Mouse (Mus musculus): ENCODE data around the gene Gm21969. TPM values are rescaled to one million over a fixed set of nuclear protein-coding genes. Genes with fewer than 3 reads are reported as not detected.

Gm21969 gene
- total and polyA plus RNA-seq, 2 experiments from 2014 or later, result not detected

DNA sequence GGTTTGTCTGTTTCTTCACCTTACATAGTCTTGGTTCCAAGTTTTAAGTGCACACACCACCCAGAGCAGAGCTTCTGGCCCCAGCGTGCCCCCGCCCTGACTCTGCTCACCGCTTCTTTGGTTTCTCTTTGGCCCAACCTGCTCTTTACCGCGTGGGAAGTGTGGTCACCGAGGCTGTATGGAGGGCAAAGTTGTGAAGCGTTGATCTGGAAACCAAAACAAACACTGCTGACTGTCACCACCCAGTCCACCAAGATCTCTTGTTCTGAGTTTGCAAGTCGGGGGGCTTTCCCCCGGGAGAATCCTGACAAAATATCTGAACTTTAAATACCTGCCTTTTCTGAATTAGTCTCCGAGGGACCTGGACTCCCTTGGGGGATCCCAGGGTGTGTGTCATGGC is 24.0 kb upstream of the Gm21969 start:
- Histone ChIP-seq H3K4me1 (ENCODE audit: insufficient read depth) (peaks cover 18% of the 10 kb centered on the region; the same call in 1 of the 2 replicates), H3K27me3 (ENCODE audit: insufficient read depth, low read length) (no peaks in the 10 kb centered on the region)

DNA sequence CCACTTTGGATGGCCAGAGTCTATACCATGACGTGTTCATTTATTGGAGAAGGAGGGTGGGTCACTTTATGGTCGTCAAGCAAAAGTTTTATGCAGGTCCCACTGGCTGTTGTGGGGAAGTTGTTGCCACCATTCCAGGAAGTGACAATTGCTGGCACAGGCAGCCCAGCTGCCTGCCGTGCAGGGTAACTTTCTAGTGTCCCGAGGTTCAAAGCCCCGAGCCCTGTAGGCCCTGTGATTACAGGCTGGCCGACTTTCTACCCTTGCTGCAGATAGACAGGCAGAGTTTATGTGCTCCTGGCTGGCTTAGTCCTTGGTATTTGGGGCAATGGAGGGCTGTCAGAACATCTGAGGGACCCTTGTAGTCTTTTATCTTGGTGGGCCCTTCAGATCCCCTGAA is 23.5 kb upstream of the Gm21969 start:
- no peak overlapping the region for H3K4me3 ChIP-seq (ENCODE audit: low read depth, low read length)
- peaks cover 18% of the 10 kb centered on the region; the same call in 1 of the 2 replicates for H3K4me1 ChIP-seq (ENCODE audit: insufficient read depth)
- no peak overlapping the region for H3K27ac ChIP-seq (ENCODE audit: low read depth, low read length)
- no peak for TF ChIP-seq CTCF (IDR thresholded peaks at IDR 0.05; ENCODE audit: low read depth)
- H3K9me3 ChIP-seq (ENCODE audit: low read length), result no peaks in the 10 kb centered on the region
- ATAC-seq (no peak), DNase-seq (no peak)
- H3K4me2 ChIP-seq (ENCODE audit: low read depth), result no peak overlapping the region
- no peak overlapping the region for H3K9ac ChIP-seq
- 54% methylated on average over 6 of the region's 6 CpGs for WGBS
- H3K27me3 ChIP-seq (ENCODE audit: insufficient read depth, low read length), result no peaks in the 10 kb centered on the region
- no peaks in the 10 kb centered on the region for H3K36me3 ChIP-seq (ENCODE audit: insufficient read depth)

More for the DNA sequence above, 24.0 kb upstream of the Gm21969 start:
- Histone ChIP-seq H3K9ac (no peak overlapping the region; the same call in 1 of the 2 replicates), H3K9me3 (ENCODE audit: low read length) (no peaks in the 10 kb centered on the region), H3K27ac (ENCODE audit: low read depth, low read length) (no peak overlapping the region), H3K4me3 (ENCODE audit: low read depth, low read length) (no peak overlapping the region), H3K4me2 (ENCODE audit: low read depth) (no peak overlapping the region), H3K36me3 (ENCODE audit: insufficient read depth) (no peaks in the 10 kb centered on the region)
- 66% methylated on average over 10 of the region's 10 CpGs for WGBS
- TF ChIP-seq CTCF (IDR thresholded peaks at IDR 0.05; ENCODE audit: low read depth), result no peak
- DNase-seq (no peak), ATAC-seq (no peak)

DNA sequence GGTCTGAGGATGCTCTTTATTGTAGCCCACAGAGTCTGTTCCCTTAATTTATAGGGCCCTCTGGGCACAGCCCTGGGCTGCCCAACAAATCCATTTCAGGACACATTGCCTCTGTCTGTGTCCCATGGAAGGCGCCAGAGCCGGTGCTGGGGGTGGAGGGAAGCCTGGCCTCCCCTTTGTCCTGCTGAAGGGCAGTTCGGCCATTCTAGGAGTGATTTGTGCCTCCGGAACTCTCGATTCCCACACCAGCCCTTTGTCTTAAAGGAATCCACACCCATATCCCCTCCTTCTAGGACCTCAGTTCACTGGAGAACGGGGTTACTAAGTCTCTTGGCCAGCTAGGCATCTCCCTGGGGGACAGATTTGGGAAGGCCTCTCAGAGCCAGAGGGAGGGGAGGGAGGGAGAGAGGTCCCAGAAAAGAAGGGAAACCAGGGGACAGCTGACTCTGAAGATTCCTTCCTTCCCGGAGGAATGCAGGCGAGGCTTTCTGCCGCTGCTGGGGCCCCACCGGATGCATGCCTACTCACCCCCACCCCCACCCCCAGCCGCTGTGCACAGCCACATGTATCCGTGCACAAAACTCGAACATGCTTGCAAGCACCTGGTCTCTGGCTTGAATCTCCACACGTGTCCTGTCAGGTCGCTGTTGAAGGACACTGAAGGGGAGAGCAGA is 22.2 kb upstream of the Gm21969 start:
- Histone ChIP-seq H3K27me3 (ENCODE audit: insufficient read depth, low read length) (no peaks in the 10 kb centered on the region), H3K9me3 (ENCODE audit: low read length) (no peaks in the 10 kb centered on the region), H3K36me3 (ENCODE audit: insufficient read depth) (no peaks in the 10 kb centered on the region), H3K9ac (peak overlapping the region; percentile 23), H3K27ac (ENCODE audit: low read depth, low read length) (no peak overlapping the region; the same call in 1 of the 2 replicates), H3K4me1 (ENCODE audit: insufficient read depth) (peaks cover 15% of the 10 kb centered on the region; the same call in 1 of the 2 replicates), H3K4me2 (ENCODE audit: low read depth) (peak overlapping the region; percentile 33), H3K4me3 (ENCODE audit: low read depth, low read length) (no peak overlapping the region)
- ATAC-seq, result 0 out of 2 replicates have a peak, but pooled peaks have one; percentile 10
- TF ChIP-seq CTCF (IDR thresholded peaks at IDR 0.05; ENCODE audit: low read depth), result no peak
- DNase-seq, result peak; percentile 18
- WGBS, result 11% methylated on average over 15 of the region's 15 CpGs

DNA sequence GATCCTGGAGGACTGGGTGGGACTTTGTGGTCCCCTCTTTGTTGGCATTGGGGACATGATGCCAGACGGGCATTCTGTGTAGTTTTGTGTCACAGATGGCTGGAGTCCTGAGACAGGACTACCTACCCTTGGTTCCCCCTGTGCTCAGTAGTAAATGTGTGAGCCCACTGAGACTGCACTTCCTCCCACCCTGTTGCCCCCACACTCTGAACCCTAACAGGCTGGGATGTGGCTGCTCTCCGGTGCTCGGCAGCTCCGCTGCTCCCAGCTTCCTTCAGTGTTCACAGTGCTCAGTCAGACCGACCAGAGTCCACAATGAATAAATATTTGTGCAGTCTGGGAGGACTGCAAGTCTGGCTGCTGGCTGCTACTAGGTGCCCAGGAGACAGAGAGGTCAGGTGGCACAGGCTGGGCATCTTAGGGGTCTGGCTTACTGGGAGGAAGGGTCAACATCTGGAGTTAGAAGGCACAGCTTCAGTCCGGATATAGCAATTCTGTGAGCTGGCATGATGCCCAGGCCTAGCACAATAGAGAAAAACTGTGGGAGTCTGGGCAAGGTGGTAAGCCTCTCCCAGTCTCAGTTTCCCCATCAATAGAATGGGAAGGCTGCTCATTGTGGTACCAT is 21.4 kb upstream of the Gm21969 start:
- 36% methylated on average over 6 of the region's 6 CpGs for WGBS
- ATAC-seq (no peak), DNase-seq (no peak)
- Histone ChIP-seq H3K27ac (ENCODE audit: low read depth, low read length) (0 out of 2 replicates have a peak overlapping the region, but pooled peaks have one; percentile 35), H3K36me3 (ENCODE audit: insufficient read depth) (no peaks in the 10 kb centered on the region), H3K4me3 (ENCODE audit: low read depth, low read length) (no peak overlapping the region), H3K9me3 (ENCODE audit: low read length) (no peaks in the 10 kb centered on the region), H3K27me3 (ENCODE audit: insufficient read depth, low read length) (no peaks in the 10 kb centered on the region), H3K4me1 (ENCODE audit: insufficient read depth) (0 out of 2 replicates have a peak, but pooled peaks cover 10% of the 10 kb centered on the region), H3K9ac (peak overlapping the region; percentile 23; the same call in 1 of the 2 replicates), H3K4me2 (ENCODE audit: low read depth) (peak overlapping the region; percentile 33)
- no peak for TF ChIP-seq CTCF (IDR thresholded peaks at IDR 0.05; ENCODE audit: low read depth)

DNA sequence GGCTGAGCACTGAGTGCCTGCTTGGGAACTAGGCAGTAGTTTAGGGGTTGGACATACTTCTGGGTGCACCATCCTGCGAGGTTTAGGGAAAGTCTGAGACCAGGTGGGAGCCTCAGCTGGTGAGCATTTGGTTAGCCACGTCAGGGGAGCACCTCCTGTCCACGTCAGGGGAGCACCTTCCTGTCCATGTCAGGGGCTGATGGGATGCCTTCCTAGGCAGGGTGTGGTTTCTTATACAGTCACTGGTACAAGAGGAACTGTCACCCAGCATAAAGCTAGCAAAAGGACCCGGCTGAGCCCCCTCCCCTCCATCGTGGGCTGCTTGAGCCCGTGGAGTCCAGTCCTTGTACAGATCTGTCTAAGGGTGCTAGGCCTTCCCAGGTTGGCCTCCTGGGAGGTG is 20.6 kb upstream of the Gm21969 start:
- ATAC-seq (no peak), DNase-seq (no peak)
- TF ChIP-seq CTCF (IDR thresholded peaks at IDR 0.05; ENCODE audit: low read depth), result no peak
- H3K4me1 ChIP-seq (ENCODE audit: insufficient read depth), result 0 out of 2 replicates have a peak, but pooled peaks cover 4% of the 10 kb centered on the region
- H3K9ac ChIP-seq, result no peak overlapping the region
- WGBS, result 81% methylated on average over 6 of the region's 6 CpGs
- no peak overlapping the region for H3K27ac ChIP-seq (ENCODE audit: low read depth, low read length)
- no peaks in the 10 kb centered on the region for H3K27me3 ChIP-seq (ENCODE audit: insufficient read depth, low read length)
- no peak overlapping the region for H3K4me2 ChIP-seq (ENCODE audit: low read depth)
- H3K4me3 ChIP-seq (ENCODE audit: low read depth, low read length), result no peak overlapping the region
- H3K36me3 ChIP-seq (ENCODE audit: insufficient read depth), result no peaks in the 10 kb centered on the region
- no peaks in the 10 kb centered on the region for H3K9me3 ChIP-seq (ENCODE audit: low read length)

DNA sequence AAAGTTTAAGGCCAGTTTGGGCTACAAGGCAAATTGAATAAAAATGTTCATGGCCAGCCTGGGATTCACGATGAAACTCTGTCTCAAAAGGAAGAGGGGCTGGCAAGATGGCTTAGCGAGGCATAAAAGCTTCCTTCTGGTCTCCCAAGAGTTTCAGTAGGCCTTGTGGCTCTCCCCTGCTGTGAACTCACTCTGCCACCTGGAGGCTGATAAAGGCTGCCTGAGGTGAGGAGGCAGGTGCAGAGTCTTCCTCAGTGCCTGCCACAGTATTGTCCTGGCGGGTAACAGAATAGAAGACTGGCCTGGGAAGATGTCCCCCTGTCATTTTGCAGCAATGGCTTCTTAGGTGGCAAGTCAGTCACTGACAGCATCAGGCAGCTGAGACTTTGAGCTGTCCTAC is 20.1 kb upstream of the Gm21969 start:
- Histone ChIP-seq H3K27me3 (ENCODE audit: insufficient read depth, low read length) (no peaks in the 10 kb centered on the region), H3K9ac (no peak overlapping the region), H3K9me3 (ENCODE audit: low read length) (no peaks in the 10 kb centered on the region), H3K36me3 (ENCODE audit: insufficient read depth) (no peaks in the 10 kb centered on the region), H3K27ac (ENCODE audit: low read depth, low read length) (no peak overlapping the region), H3K4me1 (ENCODE audit: insufficient read depth) (0 out of 2 replicates have a peak, but pooled peaks cover 4% of the 10 kb centered on the region), H3K4me2 (ENCODE audit: low read depth) (no peak overlapping the region), H3K4me3 (ENCODE audit: low read depth, low read length) (no peak overlapping the region)
- ATAC-seq (no peak), DNase-seq (no peak)
- TF ChIP-seq CTCF (IDR thresholded peaks at IDR 0.05; ENCODE audit: low read depth), result no peak
- WGBS, result 49% methylated on average over 3 of the region's 3 CpGs

DNA sequence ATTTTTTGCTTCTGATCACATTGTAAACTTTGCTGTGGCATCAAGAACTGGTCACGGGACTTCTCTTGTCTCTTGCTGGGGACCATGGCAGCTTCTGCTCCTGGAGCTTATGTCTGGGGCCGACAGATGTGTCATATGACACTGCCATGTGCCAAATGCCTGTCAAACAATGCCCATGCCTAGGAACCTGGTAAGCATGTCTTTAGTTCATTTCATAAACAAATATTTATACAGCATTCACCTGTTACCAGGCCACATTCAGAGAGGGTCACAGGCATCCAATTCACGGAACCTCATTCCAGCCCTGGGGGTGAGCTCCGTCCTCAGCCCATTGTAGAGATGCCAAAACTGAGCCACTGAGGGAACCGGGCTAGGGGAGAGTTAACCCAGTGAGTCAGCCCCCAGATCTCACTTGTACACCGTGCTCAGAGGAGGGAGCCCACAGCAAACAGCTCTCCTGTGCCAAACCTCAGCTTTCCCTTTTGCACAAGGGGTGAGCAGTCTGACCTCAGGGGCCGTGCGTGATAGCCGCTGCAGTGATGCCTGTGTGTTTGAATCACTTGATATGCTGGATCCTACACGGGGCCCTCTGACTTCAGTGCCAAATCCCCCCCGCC is 19.2 kb upstream of the Gm21969 start:
- TF ChIP-seq CTCF (IDR thresholded peaks at IDR 0.05; ENCODE audit: low read depth), result no peak
- H3K36me3 ChIP-seq (ENCODE audit: insufficient read depth), result no peaks in the 10 kb centered on the region
- 0 out of 2 replicates have a peak, but pooled peaks cover 4% of the 10 kb centered on the region for H3K4me1 ChIP-seq (ENCODE audit: insufficient read depth)
- no peaks in the 10 kb centered on the region for H3K27me3 ChIP-seq (ENCODE audit: insufficient read depth, low read length)
- no peak overlapping the region for H3K9ac ChIP-seq
- no peak overlapping the region for H3K27ac ChIP-seq (ENCODE audit: low read depth, low read length)
- WGBS, result 80% methylated on average over 11 of the region's 11 CpGs
- ATAC-seq (no peak), DNase-seq (no peak)
- no peak overlapping the region for H3K4me3 ChIP-seq (ENCODE audit: low read depth, low read length)
- no peaks in the 10 kb centered on the region for H3K9me3 ChIP-seq (ENCODE audit: low read length)
- H3K4me2 ChIP-seq (ENCODE audit: low read depth), result no peak overlapping the region

Data from forebrain, postnatal 0 days (tissue).